Mouse (Mus musculus): ENCODE data around the gene Ehd1.
"Not testable (repeated sequence)": the region's sequence is repeated elsewhere in the genome, so short reads cannot be mapped to it uniquely, and the experiment has no call there.

Ehd1 gene

GRCm38 (mm10) chr19:6279481-6280144, 3.1 kb downstream of the Ehd1 start:
- DNase-seq (ENCODE audit: low spot score) = no peak

- no peak for DNase-seq (ENCODE audit: low spot score)
These were observed 4.0 kb downstream of the Ehd1 start for GRCm38 (mm10) chr19:6280554-6280953.

GRCm38 (mm10) chr19:6281122-6282020, 4.8 kb downstream of the Ehd1 start:
- DNase-seq (ENCODE audit: low spot score) = no peak

- DNase-seq (ENCODE audit: low spot score) = no peak
These were observed 6.5 kb downstream of the Ehd1 start for GRCm38 (mm10) chr19:6283001-6283400.

GRCm38 (mm10) chr19:6284502-6284901, 8.0 kb downstream of the Ehd1 start:
- DNase-seq (ENCODE audit: low spot score) = no peak

GRCm38 (mm10) chr19:6285226-6285625, 8.7 kb downstream of the Ehd1 start:
- DNase-seq (ENCODE audit: low spot score) = no peak

- no peak for DNase-seq (ENCODE audit: low spot score)
These were observed 9.3 kb downstream of the Ehd1 start for GRCm38 (mm10) chr19:6285632-6286433.

- no peak for DNase-seq (ENCODE audit: low spot score)
These were observed 10.2 kb downstream of the Ehd1 start for GRCm38 (mm10) chr19:6286434-6287401.

- DNase-seq (ENCODE audit: low spot score) = no peak
These were observed 11.8 kb downstream of the Ehd1 start for GRCm38 (mm10) chr19:6288236-6288894.

GRCm38 (mm10) chr19:6289696-6290238, 13.2 kb downstream of the Ehd1 start:
- DNase-seq (ENCODE audit: low spot score) = no peak

GRCm38 (mm10) chr19:6290720-6291116, 14.2 kb downstream of the Ehd1 start:
- DNase-seq (ENCODE audit: low spot score) = not testable (repeated sequence)

GRCm38 (mm10) chr19:6291117-6291781, 14.7 kb downstream of the Ehd1 start:
- no peak for DNase-seq (ENCODE audit: low spot score)

GRCm38 (mm10) chr19:6292262-6292661, 15.7 kb downstream of the Ehd1 start:
- no peak for DNase-seq (ENCODE audit: low spot score)

- DNase-seq (ENCODE audit: low spot score) = no peak
These were observed 17.8 kb downstream of the Ehd1 start for GRCm38 (mm10) chr19:6294301-6294700.

GRCm38 (mm10) chr19:6296551-6297210, 20.2 kb downstream of the Ehd1 start:
- DNase-seq (ENCODE audit: low spot score) = no peak

- DNase-seq (ENCODE audit: low spot score) = no peak
These were observed 21.1 kb downstream of the Ehd1 start for GRCm38 (mm10) chr19:6297641-6298040.

GRCm38 (mm10) chr19:6299003-6299402, 22.5 kb downstream of the Ehd1 start:
- no peak for DNase-seq (ENCODE audit: low spot score)

- DNase-seq (ENCODE audit: low spot score) = no peak
These were observed 23.1 kb downstream of the Ehd1 start for GRCm38 (mm10) chr19:6299450-6300267.
